Mouse (Mus musculus) fat pad, adult 2 months (tissue): ENCODE measurements around the gene Bag5.

ENCODE experiments used
- DNase-seq: peaks from one replicate; pipeline ENCODE4 v3.0.0-alpha.2; 2011; ENCODE audit warnings: low read depth, low spot score; ENCODE audit errors: extremely low read depth

The Bag5 gene

DNA sequence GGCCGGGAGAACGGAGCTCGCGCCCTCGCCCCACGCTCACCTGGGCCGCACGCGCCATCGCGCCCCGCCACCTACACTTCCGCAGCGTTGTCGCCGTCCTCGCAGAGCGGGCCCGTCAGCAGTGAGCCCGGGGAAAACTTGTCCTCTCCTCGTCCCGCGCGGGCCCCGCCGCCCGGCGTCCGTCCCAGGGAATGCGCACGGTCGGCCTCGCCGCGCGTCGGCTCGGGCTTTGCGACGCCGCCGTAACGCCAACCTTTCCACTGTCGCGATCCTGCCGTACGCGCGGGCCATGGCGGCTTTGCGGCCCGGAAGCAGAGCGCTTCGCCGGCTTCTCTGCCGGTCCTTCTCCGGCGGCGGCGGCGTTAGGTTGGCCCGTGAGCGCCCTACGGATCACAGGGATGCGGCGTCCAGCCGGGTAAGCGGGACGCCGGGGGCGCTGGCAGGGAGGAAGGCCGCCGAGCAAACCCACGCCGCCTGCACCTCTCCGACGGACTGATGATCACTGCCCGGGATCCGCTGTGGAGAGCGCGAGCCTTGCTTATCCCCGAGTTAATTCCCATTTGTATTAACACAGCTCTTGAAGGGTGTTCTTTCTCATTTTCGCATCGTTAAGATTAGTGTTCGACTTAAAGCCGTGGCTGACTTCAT is at the start of gene Bag5, which contains the start of gene Apopt1:
Bag5 (minus strand) TSS at position 254 of the 648 bp plus-strand sequence.
Apopt1 (plus strand) TSS at position 258 of the 648 bp plus-strand sequence.
- no peak for DNase-seq

- DNase-seq = no peak
Measured at GRCm38 (mm10) chr12:111760306-111760908, 47.4 kb upstream of the Bag5 start.

GRCm38 (mm10) chr12:111759176-111760061 is 46.4 kb upstream of the Bag5 start:
- no peak for DNase-seq

- no peak for DNase-seq
Measured at GRCm38 (mm10) chr12:111758381-111759175, 45.5 kb upstream of the Bag5 start, which contains the start of gene Klc1. Gene Klc1 (plus strand): TSS chr12:111758849.

DNA sequence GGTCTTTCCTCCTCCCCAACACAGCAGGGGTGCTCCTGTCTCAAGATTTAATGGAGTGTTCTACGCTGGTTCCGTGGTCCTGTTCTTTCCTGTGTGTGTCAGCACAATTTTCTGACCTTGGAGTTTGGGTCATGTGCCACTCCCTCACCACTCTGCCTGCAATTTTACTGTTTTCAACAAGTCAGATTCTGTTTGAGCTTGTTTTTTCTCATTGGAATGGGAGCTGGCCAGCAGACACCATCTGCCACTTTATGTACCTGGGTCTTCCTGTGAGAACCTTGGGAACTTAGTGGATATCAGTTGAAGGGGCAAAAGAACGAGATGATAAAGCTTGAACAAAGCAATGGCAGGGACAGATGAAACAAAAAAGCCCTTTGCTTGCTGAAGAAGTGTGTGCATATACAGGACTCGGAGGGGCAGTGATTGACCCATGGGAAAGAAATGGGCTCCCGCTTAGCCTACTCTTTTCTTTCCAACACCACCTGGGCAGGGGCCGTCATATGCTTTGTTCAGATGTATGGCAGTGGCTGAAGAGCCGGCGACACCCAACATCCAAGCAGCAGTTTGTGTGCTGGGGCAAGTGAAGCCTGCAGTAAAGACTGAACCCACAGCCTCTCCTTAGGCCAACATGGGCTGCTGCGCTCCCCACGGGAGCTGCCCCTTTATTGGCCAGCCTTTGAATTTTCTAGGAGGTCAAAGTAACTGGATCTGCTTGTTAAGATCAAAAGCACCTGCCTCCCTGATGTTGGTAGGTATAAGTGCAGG is 44.7 kb upstream of the Bag5 start:
- no peak for DNase-seq

- no peak for DNase-seq
Measured at GRCm38 (mm10) chr12:111756698-111757082, 43.6 kb upstream of the Bag5 start.

DNA sequence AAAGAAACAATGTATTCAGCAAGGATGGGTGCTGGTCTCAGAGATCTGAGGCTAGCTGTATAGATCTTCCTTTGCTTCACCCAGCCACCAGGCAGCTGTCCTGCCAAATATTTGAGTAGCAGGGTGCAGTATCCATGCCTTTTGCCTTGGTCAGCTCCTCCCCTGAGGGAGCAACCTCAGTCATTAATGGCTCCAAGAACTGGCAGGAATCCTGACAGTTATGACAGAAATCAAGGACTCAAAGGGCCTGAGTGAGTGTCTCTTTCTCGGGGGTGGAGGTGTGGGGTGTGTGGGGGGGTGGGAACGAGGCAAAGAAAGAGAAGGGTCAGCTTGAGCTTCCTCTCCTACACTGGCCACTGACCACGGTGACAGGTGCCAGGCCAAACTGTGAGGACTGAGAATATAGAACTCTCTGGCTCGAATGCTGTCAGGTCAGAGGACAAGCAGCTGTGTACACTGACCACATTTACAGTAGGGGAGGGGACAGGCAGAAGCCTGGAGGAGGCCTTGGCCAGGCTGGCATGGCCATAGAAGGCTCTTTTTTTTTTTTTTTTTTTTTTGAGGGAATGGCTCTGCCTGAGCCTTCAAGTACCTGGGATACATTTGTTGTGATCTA is 43.1 kb upstream of the Bag5 start:
- DNase-seq = no peak

- no peak for DNase-seq
Measured at GRCm38 (mm10) chr12:111755231-111755630, 42.2 kb upstream of the Bag5 start.

GRCm38 (mm10) chr12:111754710-111755109 is 41.7 kb upstream of the Bag5 start:
- DNase-seq = no peak

- no peak for DNase-seq
Measured at GRCm38 (mm10) chr12:111753347-111753746, 40.3 kb upstream of the Bag5 start.

- no peak for DNase-seq
Measured at GRCm38 (mm10) chr12:111752491-111752890, 39.4 kb upstream of the Bag5 start.

- DNase-seq = no peak
Measured at GRCm38 (mm10) chr12:111750739-111751138, 37.7 kb upstream of the Bag5 start.

GRCm38 (mm10) chr12:111747421-111747820 is 34.4 kb upstream of the Bag5 start:
- DNase-seq = no peak

DNA sequence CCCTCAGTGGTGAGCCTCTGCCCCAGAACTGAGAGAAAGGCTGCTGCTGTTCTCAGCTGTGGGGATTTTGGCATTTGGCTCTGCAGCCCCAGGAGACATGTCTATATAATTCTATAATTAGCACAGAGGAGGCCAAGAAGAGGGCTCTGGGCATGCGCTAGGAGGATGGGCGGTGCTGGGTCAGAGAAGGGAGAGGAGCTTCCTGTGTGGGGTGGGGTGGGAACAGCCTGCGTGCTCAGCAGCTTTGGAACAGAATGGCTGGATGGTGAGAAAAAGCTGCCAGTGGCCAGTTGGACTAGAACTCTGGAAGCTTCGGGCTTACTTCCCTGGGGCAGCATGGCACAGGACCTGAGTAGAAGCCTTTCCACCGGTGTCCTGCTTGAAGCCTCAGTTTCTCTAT is 33.0 kb upstream of the Bag5 start:
- no peak for DNase-seq

GRCm38 (mm10) chr12:111745274-111745673 is 32.2 kb upstream of the Bag5 start:
- DNase-seq = no peak

DNA sequence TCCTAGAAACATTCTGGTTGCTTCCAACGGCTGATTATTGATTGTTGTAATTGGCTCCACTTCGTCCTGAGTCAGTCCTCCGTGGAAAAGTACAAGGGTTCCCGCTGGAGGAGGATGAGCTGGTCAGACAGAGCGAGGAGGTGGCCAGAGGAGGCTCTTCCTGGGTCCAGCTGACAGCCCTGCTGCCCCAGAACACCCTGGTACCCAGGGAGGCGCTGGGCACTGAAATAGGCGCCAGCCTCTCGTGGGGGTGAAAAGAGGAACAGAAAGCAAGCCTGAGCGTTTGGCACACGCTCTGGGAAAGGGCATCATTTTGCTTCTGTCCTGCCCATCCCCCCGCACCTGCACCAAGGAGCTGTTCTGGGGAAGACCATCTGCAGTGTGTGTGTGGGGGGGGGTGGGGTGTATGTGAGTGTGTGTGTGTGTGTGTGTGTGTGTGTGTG is 30.9 kb upstream of the Bag5 start:
- DNase-seq = no peak

- DNase-seq = no peak
Measured at GRCm38 (mm10) chr12:111743419-111743818, 30.4 kb upstream of the Bag5 start.

- DNase-seq = no peak
Measured at GRCm38 (mm10) chr12:111741338-111741737, 28.3 kb upstream of the Bag5 start.

DNA sequence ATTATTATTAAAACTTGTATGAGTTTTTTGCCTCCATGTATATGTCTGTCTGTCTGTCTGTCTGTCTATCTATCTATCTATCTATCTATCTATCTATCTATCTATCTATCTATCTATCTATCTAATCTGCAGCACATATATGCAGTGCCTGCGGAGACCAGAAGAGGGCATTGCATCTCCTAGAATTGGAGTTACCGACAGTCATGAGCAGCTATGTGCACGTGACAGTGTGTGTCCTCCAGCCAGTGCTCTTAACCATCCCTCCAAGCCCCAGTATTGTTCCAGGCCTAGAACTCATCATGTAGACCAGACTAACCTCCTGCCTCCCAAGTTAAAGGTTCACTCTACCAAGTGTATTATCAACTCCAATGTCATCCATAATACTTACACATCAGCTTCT is 25.7 kb upstream of the Bag5 start:
- no peak for DNase-seq

- no peak for DNase-seq
Measured at GRCm38 (mm10) chr12:111737370-111737769, 24.3 kb upstream of the Bag5 start.
